Mouse (Mus musculus) urinary bladder, postnatal 25 days (tissue): ENCODE data around the gene Nr2f6.

ENCODE experiments used
- DNase-seq: peaks from one replicate; pipeline ENCODE4 v3.0.0; 2022; ENCODE audit warnings: low spot score

Gene Nr2f6

DNA sequence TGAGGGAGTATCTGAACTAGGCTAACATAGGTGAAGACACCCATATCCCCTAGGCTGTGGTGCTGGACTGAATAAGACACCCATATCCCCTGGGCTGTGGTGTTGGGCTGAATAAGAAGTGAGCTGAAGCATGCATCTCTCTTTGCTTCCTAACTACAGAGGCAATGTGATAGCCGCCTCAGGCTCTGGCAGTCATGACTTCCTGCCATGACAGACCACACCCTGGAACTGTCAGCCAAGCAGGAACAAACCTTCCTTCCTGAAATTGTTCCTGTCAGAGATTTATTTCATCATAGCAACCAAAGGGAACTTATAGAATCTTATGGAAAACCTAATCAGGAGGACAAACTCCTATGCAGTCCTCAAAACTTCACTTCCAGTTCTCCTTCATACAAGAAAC lies 6.5 kb upstream of the Nr2f6 start:
- no peak for DNase-seq

DNA sequence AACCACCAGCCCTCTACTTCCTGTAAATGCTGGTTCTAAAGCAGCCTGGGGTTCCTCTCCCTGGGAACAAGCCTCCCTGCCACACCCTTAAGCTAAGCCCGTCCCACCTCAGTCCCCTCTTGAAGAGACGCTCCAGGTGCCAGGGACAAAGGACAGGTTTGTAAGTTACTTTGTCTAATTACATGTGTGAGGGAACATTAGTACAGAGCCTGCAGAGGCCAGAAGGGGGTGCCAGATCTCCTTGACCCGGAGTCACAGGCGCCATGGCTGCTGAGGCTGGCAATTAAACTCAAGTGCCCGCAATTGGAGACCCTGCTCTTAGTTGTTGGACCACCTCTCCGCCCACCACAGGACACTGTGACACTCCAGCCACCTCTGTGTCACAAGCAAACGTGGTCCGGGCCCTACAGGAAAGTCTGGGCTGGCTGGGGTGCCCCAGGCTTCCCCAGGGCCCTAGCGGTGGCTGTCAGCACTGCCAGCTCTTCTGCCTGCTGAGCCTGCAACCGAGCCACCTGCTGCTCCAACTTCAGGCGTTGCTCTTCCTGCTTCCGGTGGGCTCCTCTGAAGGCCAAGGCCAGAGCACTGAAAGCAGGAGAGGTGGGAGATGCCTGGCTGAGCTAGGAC lies 3.6 kb upstream of the Nr2f6 start:
- DNase-seq = no peak

DNA sequence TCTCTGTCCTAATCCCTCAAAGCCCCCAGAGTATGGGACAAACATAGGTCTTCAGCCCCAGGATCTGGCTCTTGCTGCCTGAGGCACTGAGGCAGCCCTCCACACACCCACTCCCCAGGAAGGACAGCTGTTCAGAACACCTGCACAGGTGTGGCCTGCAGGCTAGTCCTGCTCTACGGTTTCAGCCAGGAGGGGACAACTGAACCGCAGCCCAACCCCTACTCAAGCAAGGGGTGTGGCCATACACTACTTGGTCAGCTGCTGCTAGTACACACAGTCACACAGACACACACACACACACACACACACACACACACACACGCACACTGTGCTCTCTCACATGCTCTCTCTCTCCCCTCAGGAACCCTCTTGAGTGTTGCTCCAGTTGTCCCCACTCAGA lies 2.1 kb upstream of the Nr2f6 start:
- no peak for DNase-seq

DNA sequence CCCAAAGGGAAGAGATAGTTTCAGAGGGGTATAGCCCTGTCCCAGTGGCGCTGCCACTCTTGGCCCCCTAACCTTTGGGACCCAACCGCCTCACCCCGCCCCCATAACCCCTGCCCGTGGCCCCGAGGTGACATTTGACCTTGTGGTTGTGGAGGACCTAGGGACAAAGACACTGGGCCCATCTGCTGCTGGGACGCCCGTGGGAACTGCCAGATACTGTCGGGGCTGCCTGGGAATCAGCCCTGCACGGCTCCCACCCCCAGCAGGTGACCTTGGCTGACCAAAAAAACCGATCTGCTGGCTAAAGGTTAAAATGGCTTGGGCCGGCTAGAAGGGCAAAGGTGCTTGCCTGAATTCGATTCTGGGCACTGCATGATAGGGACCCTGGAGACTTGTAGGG lies 1.6 kb upstream of the Nr2f6 start:
- no peak for DNase-seq

DNA sequence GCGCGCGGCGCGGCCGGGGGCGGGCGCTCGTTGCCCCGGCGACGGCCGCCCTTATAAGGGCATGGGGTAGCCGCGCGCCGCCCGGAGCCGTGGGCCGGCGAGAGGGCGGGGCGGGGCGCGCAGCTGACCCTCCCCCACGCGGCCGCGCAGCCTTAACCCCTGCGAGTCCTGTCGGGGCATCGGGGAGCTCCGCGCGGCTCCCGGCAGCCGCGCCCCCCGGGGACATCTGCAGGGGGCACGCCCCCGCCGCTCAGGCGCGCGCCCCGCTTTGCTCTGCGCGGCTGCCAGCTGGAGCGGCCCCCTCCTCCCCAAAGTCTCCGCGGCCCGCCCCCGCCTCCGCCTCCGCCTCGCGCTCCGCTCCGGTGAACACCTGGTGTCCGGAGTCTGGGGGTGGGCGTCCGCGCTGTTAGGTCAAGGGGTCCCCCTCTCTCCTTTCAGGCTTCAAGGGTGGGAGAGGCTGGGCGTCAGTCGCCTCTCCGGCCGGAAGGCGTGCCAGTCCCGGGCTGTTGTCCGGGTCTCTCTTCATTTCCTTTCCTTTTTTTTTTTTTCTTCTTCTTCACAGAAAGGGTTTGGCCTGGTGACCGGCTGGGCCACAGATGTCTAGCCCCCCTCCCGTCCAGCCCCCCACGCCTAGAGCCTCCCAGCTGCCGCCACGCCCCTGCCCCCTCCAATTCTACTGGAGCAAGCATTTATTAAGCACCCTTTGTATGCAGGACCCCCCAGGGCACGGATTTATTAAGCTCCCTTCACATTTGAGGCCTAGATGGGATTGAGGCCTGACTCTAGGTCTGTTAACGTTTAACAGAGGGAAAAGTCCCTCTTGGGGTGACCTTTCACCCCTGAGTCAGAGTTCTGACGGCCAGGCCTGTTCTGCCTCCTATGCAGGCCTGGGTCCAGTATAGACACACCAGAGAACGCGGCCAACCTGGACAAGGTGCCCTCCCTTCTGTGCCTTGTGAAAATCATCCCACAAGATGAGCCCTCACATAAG lies 506 bp upstream of the Nr2f6 start:
- peak; percentile 88 for DNase-seq

DNA sequence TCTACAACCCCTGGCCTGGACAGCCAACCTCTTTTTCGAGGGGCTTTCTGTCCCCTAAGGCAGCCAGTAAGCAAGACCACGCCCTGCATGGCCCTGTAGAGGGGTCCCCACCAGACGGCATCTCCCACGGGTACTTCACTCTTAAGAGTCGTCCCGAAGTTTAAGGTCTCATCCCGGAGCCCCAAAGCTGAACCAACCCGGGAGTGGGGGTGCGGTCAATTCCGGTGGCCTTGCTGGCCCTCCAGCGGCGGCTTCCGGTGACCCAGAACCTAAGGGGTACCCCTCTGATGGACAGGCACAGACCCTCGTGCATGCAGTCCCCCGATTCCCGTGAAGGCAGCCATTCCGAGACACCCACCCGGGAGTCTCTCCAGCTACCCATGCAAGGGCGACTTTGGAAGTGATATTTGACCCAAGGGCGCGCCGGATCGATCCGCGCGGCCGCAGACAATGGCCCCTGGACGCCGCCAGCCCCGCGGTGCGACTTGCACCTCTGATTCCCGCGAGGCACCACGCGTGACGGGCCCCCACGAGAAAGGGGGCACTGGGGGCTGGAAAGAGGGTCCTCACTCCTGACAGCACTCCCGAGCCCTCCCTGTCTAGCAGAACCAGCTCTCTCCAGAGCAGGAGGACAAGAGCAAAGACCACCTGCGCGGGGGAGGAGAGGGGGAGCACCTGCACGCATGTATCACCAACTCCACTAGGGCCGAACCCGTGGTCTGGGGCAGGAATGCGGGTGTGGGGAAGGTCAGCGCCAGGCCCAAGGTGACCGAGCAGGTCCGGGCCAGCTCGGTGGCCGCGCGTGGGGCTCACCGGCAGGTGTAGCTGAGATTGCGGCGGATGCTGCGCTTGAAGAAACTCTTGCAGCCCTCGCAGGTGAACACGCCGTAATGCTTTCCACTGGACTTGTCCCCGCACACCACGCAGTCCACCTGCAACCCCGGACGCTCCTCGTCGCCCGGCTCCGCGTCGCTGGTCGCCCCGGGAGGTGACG lies 1.3 kb downstream of the Nr2f6 start:
- no peak for DNase-seq

DNA sequence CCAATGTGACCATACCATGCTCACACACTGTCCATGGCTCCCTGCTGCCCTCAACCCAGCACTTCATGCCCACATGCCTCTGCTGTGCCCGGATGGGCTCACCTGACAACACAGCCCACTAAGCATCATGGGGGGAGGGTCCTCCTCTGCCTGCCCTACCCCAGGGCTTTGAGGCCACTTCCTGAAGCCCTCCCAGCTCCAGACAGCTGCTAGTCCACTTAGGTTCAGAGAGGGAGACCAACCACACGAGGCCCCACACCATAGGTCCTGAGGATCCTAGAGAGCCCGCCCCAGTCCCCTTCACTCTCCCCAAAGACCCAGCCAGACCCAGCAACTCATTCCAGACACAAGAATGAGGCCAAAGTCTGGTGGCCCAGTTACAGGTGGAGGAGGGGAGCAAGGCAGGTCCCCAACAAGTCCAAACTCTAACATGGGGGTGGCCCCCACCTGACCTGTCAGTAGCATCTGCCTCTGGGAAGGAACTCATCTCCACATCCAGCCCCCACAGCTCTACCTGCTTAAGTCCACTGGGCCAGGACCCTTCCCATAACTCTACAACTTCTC lies 2.2 kb downstream of the Nr2f6 start:
- no peak for DNase-seq

DNA sequence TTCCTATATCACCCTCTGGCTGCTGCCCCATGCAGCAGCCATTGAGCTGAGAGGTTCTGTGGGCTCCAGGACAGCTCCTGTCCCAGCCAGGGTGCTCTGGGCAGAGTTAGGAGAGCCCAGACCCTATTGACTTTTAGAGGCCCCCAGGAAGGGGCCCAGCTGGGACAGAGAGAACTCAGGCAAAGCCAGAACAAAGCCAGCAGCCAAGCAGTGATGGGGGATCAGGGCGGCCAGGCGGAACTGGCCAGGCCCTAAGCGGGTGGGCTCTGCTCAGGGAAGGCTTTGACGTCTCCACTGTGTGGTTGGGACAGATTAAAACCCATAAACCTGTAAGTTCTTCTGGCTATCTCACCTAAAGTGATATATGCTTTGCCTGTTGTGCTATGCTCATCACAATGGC lies 2.8 kb downstream of the Nr2f6 start:
- DNase-seq = no peak

DNA sequence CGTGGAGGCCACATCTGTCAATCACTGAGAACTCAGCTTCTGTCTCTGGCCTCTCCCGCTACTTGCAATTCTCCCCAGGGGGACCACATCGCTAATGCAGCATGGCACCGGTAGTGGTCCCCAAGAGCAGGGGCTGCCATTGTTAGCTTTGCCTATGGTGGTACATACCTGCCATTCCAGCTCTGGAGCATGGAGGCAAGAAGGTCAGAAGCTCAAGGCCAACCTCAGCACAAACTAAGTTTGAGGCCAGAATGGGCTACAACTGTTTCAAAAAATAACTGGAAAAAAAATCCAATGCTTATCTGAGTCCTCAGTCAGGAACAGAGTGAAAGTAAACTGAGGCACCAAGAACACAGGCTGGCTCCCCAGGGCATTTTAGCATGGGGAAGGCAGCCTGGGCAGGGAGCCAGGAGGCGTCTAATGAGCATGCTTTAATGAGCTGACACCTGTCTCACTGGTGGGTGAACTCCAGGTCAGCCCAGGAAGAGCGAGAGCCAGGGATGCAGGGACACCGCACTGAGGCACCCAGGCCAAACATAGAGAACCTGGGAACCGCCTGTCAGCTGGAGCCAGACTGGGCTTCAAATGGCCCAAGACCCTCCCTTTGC lies 5.2 kb downstream of the Nr2f6 start:
- DNase-seq = no peak

DNA sequence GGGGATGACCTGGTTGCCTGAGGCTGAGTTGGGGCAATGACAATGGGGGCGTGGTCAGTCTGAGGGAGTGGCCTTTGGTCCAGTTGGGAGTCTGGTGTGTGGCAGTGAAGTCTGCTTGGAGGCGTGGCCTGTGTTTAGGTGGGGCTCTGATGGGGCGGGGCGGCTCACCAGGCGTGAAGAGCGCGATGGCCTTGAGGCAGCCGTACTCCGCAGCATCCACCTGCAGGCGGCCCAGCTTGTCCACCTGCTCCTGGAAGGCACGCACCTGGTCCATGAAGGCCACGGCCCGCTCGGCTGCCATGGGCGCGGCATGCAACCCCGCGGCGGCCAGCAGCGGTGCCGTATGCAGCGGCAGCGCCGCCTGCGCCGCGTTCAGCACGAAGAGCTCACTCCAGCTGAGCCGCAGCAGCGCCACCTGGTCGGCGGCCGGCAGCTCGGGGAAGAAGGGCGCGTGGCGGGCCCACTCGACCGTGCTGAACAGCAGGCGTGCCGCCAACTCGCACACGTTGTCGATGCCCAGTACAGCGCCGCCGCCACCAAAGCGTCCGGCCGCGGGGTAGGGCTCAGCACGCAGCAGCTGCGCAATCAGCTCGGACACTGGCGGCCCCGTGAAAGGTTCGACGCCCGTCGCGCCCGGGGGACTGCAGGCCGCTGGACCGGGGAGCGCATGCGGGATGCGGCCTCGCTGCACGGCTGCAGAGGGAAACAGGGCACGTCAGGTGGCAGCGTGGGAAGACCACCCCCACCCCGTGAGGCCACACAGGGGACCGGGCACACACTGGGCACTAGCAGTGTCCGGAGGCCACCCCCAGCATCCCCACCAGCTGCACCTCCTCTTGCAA lies 6.0 kb downstream of the Nr2f6 start:
- DNase-seq = peak; percentile 59

DNA sequence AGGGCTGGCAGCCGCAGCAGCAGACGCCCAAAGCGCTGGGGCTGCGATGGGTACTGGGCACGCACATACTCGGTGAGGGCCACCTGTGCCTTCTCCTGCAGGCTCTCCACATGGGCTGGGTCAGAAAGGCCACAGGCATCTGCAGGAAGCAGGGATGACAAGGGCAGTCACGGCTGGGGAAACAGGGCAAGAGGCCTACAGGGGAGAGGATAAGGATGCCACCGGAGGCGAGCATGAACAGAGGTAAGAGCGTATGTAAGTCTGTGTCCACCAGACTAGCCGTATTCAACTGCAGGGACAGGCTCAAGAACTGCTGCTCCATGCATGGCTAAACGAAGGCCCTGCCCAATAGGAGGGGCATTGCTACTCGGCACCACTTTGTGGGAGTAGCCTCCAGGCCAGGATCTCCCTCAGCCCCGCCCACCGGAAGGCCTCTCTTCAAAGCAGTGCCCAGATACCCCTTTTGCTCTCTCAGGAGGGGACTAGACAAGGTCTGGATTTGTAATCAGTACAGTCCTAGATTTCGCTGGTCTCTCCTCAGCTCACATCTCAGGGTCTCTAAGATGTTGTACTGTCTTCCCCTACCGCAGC lies 7.0 kb downstream of the Nr2f6 start:
- DNase-seq = no peak

DNA sequence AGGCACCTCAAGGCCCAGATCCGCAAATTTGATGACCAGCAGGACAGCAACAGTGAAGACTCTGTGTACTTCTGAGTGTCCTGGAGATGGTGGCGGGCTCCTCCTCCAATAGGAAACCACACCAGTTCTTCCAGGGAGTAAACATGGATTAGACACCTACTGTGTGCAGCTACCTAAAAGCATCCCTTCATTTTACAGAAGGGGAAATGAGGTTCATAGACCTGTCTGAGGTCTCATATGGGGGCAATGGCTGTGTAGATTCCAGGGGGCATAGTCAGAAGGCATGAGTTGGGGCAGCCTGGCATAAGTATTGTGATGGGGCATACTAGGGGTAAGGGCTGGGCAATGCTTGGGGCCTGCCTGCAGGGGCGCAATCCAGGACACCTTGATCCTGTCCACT lies 8.8 kb downstream of the Nr2f6 start:
- no peak for DNase-seq

DNA sequence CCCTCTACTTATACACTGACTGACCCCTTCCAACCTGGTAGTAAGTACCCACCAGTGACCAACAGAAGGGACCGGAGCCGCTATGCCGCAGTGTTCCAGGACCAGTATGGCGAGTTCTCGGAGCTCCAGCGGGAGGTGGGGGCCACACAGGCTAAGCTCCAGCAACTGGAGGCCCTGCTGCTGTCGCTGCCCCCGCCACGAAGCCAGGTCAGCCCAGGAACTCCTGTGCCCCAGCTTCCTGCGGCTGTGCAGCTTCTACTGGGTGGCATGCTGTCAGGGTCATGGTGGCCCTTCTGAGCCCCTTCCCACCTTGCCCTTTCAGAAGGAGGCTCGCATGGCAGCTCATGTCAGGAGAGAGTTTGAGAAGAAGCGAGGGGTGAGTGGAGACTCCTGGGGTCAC lies 9.3 kb downstream of the Nr2f6 start:
- DNase-seq = no peak

DNA sequence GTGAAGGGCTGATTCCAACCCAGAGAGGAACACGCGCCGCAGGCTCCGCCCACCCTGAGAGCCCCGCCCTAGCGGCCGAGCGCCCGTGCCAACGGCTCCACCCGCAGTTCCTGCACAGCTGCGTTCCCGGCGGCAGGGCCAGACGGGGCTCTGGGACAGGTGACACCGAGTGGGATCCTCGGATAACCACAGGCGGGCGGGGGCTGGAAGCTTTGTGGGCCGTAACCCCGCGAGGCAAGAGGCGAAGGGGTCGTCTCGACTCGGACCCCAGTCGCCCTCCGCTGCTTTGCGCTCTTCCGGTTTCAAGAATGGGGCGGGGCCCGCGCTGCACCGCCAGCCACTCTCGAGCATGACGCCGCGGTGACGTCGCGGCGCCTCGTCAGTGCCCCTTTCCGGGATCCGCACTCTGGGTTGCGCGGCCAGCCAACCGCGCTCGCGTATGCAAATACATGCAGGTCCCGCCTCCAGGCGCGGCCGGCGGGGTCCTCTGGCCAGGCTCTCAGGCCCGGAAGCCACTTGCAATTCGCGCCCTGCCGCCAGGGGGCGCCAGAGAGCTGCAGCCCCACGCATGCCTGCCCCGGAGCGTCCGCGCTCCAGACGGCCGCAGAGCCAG lies 10.4 kb downstream of the Nr2f6 start, which contains the start of gene Ocel1:
Gene Ocel1 (plus strand): TSS at position 63 of the 613 bp plus-strand sequence.
- DNase-seq = peak; percentile 95

DNA sequence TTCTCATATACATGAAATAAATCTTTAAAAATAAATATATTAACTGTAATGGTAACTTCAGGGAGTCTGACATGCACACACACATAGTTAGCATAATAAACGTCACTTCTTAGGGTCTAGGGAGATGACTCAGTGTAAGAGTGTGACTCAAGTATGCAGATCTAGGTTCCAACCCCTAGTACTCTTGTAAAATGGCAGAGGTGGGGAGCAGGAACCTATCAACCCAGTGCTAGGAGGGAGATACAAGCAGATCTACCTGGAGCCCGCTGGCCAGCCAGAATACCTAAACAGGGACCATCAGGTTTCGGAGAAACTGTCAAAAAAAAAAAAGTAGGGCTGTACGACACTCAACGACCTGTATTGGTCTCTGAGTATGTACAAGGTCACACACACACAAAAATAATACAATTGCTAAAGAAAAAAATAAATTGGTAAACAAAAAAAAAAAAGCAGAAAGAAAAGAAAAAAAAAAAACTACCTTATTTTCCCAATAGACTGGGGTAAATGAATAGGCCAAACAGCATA lies 11.0 kb downstream of the Nr2f6 start:
- no peak for DNase-seq

DNA sequence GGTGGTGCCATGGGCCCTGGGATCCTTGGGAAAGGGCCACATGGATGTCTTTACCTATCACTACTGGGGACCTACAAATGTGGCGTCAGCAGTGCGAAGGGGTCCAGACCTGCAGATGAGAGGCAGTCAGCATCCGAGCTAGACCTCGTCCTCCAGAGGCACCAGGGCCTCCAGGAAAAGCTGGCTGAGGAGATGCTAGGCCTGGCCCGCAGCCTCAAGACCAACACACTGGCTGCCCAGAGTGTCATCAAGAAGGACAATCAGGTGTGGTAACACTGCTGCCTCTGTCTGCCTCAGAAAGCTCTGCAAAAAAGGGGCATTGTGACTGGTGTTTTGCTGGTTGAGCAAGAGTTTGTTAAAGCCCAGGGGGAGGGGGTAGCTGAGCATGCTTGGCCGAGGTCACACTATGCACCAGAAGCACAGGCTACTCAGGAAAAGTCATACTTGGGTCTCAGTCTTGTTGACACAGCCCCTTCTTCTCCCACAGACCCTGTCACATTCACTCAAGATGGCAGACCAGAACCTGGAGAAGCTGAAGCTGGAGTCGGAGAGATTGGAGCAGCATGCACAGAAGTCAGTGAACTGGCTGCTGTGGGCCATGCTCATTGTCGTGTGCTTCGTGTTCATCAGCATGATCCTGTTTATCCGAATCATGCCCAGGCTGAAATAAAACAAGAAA lies 12.6 kb downstream of the Nr2f6 start:
- no peak for DNase-seq

DNA sequence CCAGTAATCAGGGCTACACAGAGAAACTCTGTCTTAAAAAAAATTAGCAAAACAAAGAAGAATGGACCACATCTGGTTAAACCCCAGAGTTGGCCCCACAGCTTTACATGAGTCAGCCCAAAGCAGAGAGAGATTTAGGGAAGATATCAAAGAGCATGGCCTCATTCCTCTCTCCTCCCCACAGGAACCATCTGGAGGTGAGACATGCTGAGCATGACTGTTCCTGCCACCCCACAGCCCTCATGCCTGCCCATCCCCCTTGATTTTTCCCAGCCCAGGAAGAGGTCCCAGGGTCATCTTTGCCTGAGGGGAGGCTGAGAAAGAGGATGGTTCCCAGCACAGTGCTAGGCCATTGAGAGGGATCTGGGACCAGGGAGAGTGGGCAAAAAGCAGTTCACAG lies 13.4 kb downstream of the Nr2f6 start:
- no peak for DNase-seq

DNA sequence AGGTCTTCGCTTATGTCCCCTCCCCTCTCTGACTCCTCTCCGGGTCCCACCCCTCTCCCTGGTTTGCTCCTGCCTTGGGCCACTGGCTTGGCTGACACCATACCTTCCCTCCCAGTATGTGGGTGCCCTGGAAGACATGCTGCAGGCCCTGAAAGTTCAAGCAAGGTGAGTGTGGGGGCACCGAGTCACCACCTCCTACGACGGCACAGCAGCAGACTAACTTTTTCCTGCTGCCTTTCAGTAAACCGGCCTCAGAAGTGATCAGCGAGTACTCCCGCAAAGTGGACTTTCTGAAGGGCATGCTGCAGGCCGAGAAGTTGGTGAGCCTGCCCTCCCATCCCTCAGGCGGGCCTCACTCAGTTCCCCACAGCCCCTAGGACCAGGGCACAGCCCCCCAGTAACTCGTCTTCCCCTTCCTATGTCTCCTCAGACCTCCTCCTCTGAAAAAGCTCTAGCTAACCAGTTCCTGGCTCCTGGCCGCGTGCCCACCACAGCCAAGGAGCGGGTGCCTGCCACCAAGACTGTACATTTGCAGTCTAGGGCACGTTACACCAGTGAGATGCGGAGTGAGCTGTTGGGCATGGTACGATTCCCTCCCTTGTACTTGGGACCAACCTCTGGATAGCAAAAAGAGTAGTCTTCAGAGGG lies 14.1 kb downstream of the Nr2f6 start:
- no peak for DNase-seq
